Comparison of ENCODE assay signal across 12 mouse cellular contexts in the genomic region with DNA sequence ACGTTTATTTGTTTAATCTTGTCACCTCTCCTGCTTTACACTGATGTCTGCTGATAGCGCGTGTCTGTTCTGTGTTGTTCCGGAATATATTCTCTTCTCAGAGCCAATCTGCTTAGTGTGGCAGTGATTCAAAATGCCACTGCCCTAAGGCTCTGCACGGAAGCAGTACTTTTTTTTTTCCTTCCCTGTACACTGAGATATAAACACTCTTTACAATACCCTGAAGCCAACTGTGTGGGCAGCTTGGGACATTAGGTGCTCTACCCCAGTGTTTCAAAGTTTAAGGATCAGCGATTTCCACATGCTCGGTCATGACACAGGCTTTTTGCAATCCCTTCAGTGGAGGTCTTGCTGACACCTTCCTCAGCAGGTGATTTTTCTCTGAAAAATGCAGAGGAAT.
A peak's percentile ranks its signal among the peaks of the same experiment; 100 is the strongest.
DNase-seq lines count a peak whose midpoint lies in the region; ATAC-seq and TF ChIP-seq lines count a peak whose summit lies in the region.
"Had no signal": no experiment of that assay in that cellular context is flagged by ENCODE, and none has a peak within 500 bp of the region (broad histone marks: within the 10 kb centered on the region; RNA-seq: fewer than 3 reads in every experiment).

No protein-coding gene starts in this region.

- WGBS in forebrain, postnatal 0 days: 44% methylated on average over 7 of the region's 7 CpGs

- no peaks in the 10 kb centered on the region for H3K36me3 ChIP-seq in forebrain, postnatal 0 days (ENCODE audit: insufficient read depth)

- no peak for DNase-seq in layer of hippocampus, adult 2 months (ENCODE audit: low spot score in 2 of 2)
- DNase-seq in layer of hippocampus, postnatal 10 days (ENCODE audit: low spot score in 2 of 2): no peak
- DNase-seq in brain, adult 2 months (ENCODE audit: low read depth, low spot score): peak; percentile 86
- DNase-seq in cerebellum, adult 11-12 months: peak; percentile 54
- peak; percentile 8 for DNase-seq in forebrain, postnatal 0 days
- DNase-seq in gastrocnemius, postnatal 25 days: no peak
- DNase-seq: adrenal gland, postnatal 25 days; embryo, embryonic 11 days; kidney, postnatal 36 days; thymus, adult 2 months had no signal

- H3K9ac ChIP-seq in forebrain, postnatal 0 days: 0 out of 2 replicates have a peak overlapping the region, but pooled peaks have one; percentile 0
- H3K9ac ChIP-seq: liver, embryonic 14.5 days had no signal

- no peaks in the 10 kb centered on the region for H3K27me3 ChIP-seq in forebrain, postnatal 0 days (ENCODE audit: insufficient read depth, low read length)

- H3K27ac ChIP-seq in layer of hippocampus, adult 2 months: peak overlapping the region; percentile 97
- no peak overlapping the region for H3K27ac ChIP-seq in forebrain, postnatal 0 days (ENCODE audit: low read depth, low read length)
- H3K27ac ChIP-seq: liver, embryonic 14.5 days had no signal

- no peaks in the 10 kb centered on the region for H3K4me1 ChIP-seq in forebrain, postnatal 0 days (ENCODE audit: insufficient read depth)

- H3K4me3 ChIP-seq in layer of hippocampus, adult 2 months: peak overlapping the region; percentile 66
- H3K4me3 ChIP-seq in forebrain, postnatal 0 days (ENCODE audit: low read depth, low read length): peak overlapping the region; percentile 21

- TF ChIP-seq CTCF in layer of hippocampus, adult 2 months (conservative IDR thresholded peaks at IDR 0.05): no peak
- no peak for TF ChIP-seq CTCF in forebrain, postnatal 0 days (IDR thresholded peaks at IDR 0.05; ENCODE audit: low read depth)

- H3K9me3 ChIP-seq in forebrain, postnatal 0 days (ENCODE audit: low read length): no peaks in the 10 kb centered on the region

- H3K4me2 ChIP-seq in forebrain, postnatal 0 days (ENCODE audit: low read depth): peak overlapping the region; percentile 48; the same call in 1 of the 2 replicates

- ATAC-seq in forebrain, postnatal 0 days: no peak
- ATAC-seq in megakaryocyte progenitor cell, adult 5-6 weeks (replicated peaks; ENCODE audit: poor library complexity): no peak

Comparison
In these comparisons a context has a peak if more than half of its experiments do, and no peak if none do; other contexts are left out.
1. DNase-seq: peak in brain, adult 2 months (single experiment), cerebellum, adult 11-12 months (single experiment) and forebrain, postnatal 0 days (single experiment); none in layer of hippocampus, adult 2 months (0 of 2), layer of hippocampus, postnatal 10 days (0 of 2) and gastrocnemius, postnatal 25 days (single experiment).